Mouse (Mus musculus) layer of hippocampus, postnatal 14 days (tissue): ENCODE data around the gene Ogfod1. TPM values are rescaled to one million over a fixed set of nuclear protein-coding genes. Genes with fewer than 3 reads are reported as not detected.

Experiments
- DNase-seq, 2 experiments: peaks; one replicate each; pipeline ENCODE4 v3.0.0; 2021 to 2022; ENCODE audit warnings: low spot score in 2 of 2, mixed read lengths in 1 of 2
- total RNA-seq, 2 experiments: library from RNA; stranded (reverse); gene quantifications; 2 replicates each; pipeline ENCODE4 v1.2.3; 2021

Ogfod1 gene
- total RNA-seq, 2 experiments from 2014 or later: 66.5 to 67.4 TPM

DNA sequence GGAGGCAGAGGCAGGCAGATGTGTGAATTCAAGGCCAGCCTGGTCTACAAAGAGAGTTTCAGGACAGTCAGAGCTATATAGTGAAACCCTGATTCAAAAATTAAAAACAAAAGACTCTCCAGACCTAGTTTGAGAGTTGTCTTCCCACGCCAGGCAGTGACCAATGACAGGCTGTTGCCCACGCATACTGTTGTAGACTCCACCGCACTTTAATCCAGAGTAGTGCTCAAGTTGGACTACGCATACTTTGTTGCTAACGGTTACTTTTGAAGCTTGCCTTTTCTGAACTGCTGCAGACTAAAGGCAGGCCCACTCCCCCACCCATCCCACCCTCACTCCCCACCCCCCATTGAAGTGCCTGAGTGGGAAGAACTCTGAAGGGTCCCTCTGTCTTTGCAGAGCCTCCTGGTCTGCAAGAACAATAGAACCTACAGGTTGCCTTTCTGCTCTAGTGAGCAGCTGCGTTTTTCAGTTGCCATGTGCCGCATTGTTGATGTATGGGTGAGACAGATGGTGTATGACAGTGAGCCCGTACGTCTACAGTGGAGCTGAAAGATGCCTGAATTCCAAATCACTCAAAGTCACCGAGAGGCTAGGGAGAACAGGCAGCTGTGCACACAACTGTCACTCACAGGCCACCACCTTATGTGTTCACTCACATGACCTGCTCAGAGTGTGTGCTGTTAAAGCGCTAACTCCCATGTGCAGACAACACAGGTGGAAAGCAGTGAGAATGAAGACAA lies 29.3 kb downstream of the Ogfod1 start:
- DNase-seq: peak; percentile 51 to 74

DNA sequence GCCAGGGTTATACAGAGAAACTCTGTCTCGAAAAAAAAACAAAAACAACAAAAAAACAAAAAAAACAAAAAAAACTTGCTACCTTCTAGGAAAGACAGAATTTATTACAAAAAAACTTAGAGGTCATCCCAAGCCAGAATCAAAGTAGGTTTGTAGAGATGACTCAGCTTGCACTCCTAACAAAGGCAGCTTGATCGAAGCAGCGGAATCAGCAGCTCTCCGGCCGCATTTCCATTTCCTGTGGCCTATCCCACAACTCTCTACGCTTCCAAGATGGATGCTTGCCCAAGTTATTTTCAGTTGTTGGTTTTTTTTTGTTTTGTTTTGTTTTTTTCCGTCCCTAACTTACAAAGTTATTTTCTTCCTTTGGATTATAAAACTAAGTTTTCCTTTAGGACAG lies 31.8 kb downstream of the Ogfod1 start:
- DNase-seq: no peak

DNA sequence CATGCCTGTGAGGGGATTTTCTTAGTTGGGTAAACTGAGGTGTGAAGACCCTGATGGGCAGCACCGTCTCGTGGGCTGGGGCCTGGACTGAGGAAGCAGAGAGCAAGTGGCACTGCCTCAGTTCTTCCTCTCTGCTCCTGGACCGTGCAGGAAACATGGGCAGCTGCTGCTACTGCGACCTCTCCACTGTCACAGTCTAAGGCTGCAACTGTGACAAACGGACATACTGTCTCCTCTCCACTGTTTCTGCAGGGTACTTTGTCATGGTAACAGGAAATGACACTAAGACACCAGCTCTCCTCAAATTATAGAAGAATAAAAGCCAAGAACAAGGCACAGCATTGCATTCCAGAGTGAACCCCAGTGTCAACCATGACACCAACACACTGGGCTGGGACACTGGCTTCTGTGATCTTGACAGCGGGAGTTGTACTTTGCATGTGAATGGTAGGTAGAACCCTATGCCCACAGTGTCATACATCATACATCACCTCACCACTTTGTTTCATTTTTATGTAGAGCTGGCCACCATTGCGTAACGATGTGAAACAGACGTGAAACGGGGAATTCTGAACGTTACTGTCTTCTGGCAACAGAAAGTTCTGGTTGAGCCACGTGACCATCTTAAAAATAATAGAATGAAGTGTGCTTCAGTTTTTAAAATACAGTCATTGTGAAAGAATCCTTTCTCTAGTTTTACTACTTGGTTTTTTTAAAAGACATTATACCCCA lies 39.6 kb downstream of the Ogfod1 start:
- no peak for DNase-seq

DNA sequence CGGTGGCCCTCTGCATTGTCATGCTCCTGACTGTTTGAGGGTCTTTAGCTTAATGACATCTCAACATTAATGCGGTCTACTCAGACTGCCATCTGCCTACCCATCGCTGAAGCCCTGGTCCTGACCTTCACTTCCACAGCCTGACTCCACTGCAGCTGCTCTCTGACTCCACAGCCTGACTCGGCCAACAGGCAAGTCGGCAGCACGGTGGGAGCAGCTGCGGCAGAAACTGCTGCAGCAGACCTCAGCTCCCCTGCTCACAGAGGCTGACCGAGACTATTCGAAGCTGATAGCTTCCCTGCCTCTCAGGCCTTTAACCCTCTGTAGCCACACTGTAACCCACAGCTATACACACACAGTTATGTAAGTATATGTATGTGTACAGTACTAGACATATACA lies 51.0 kb downstream of the Ogfod1 start:
- no peak for DNase-seq

DNA sequence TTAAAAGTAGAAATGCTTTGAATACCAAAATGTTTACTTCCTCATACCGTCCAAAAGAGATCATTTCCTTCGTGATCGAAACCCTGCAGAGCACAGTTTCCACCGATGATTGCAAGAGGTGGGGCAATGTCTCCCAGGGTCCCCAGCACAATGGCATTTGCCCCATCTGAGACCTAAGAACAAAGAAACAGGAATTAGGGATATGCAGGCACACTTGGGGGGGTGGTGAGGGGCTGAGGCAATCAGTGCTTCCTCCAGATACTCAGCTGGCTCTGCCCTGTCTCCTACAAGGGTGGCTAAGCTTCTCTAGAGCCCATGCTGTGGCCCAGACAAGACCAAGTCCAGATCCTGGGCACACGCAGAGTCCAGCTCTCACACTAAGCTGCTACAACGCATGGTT lies 52.7 kb downstream of the Ogfod1 start:
- no peak for DNase-seq

DNA sequence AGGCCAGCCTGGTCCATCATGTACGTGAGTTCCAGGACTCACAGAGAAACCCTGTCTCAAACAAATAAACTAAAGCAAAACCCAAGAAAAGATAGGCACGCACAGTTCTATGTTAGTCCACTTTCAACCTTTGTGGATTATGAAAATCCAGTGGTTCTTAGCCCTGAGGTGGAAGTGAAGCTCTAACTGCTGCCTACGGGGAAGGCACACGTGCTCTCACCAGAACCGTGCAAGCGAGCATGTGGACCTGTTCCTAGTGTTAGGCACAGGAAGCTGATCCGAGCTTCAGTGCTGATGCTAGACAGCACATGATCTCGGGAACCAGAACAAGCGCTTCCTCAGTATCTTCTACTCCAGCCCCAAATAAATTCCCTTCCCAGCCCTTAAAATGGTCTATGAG lies 55.9 kb downstream of the Ogfod1 start:
- no peak for DNase-seq

DNA sequence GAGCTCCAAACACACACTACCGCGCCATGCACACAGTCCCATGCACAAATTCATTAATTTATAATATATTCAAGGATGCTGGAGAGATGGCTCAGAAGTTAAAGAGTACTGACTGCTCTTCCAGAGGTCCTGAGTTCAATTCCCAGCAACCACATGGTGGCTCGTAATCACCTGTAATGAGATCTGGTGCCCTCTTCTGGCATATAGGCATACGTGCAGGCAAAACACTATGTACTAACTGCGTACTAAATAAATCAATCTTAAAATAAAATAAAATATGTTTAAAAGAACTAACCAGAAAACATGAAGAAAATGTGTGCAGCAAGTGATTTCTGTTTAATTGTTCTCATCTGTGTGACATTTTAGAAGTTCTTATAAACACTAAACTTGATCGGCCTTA lies 57.3 kb downstream of the Ogfod1 start:
- DNase-seq: no peak

DNA sequence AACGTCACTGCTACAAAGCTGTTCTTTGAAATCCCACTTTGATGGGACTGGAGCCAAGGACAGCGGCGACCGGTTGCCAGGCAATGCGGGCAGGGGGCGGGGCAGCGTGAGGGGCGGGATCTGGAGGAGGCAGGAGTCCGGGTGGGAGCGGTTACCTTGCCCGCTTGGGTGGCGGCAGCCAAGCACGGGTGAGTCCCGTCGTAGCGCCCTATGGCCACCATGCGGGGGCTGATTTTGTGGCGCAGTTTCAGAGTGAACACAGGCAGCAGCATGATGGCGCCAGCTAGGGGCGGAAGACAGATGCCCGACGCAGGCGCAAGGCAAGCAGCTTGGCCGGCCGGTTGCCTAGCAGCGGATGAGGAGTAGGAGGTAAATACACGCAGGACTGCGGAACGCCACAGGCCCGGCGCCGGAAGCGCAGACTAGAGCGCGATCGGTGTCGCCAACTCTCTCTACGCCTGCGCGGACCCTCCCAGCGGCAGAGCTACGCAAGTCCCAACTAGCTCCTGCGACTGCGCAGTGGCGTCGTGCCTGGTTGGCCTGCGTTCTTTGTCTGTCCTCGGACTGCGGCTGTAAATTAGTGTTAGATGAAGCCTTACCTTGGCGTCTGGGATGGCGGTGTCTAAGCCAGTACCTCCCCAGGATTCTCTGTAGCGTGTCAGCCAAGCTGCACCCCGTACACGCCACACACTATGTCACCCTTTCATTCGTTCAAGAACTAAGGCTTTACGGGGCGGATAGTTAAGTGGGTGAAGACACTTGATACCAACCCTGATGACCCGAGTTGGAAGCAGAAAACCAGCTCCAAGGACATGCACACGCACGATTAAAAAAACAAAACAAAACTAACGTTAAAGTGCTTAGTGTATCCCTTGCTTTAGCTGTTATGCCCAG lies 61.3 kb downstream of the Ogfod1 start, which contains the start of gene Bbs2:
Bbs2 (minus strand) TSS at position 848 of the 894 bp plus-strand sequence.
- peak; percentile 99 for DNase-seq

DNA sequence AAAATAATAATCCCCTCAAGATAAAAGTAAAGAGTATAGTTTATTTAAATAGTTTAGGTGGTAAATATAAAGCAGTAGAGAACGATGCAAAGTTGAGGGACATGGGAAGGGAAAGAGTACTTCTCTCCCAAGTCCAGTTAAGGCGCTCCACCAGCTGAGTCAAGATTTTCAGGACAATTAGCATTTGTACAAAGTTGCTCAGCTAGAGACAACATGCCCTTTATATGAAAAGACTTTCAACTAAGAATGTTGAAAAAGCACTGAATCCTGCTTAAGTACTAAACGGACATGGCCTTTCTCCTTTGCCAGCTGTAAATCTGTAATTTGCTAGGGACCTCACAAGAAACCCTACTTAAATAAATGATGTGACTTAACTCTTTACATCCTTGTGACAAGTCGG lies 62.0 kb downstream of the Ogfod1 start:
- DNase-seq: no peak

DNA sequence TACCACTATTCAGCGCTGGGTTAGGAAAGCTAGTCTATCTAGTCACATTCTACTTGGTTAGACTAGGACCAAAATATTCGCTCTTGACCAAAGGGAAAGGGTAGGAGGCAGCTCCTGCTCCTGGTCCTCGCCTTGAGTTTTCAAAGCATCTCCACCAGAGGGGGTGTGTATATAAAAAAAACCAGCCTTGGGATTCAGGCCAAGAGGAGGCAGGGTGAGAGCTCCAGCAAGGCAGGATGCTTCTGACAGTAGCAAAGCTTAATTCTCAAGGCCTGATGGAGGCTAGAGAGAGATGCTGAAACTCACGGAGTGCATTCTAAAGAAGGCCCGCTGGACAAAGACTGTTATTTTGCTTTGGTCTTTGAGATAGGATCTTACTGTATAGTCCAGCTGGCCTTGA lies 67.1 kb downstream of the Ogfod1 start:
- DNase-seq: peak in 1 of 2 experiments; percentile 63

DNA sequence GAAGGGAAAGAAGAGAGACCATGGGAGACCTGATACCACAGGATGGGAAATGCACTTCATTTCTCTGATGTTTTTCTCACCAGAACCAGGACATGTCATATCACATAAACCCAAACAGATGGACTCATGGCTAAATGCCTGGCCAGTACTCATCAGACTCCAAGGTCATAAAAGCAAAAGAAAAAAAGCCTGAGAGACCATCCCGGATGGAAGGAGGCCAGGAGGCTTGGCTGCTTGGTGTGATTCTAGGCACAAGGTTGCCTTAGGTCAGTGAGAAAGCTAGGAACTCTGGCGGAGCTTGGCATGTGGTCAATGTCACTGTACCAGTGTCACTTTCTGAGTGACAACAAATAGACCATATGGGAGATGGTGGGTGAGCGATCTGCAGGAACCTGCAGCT lies 70.9 kb downstream of the Ogfod1 start:
- no peak for DNase-seq

DNA sequence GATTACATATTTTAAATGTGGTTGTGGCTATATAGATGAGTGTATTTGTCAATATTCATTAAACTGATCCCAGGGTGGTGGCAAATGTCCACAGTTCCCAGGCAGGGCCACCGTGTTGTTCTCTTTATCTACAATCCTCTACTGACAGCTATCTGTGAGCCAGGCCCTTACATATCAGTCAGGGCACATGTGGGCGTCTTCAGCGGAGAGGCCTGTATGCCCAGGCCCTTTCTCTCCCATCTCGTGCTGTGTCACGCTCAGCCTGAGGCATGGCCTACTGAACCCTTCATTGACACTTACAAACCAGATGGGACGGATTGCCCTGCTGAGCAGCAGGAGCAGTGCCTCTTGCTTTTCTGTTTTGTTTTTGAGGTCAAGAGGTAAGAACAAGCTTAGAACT lies 72.4 kb downstream of the Ogfod1 start:
- DNase-seq: no peak

DNA sequence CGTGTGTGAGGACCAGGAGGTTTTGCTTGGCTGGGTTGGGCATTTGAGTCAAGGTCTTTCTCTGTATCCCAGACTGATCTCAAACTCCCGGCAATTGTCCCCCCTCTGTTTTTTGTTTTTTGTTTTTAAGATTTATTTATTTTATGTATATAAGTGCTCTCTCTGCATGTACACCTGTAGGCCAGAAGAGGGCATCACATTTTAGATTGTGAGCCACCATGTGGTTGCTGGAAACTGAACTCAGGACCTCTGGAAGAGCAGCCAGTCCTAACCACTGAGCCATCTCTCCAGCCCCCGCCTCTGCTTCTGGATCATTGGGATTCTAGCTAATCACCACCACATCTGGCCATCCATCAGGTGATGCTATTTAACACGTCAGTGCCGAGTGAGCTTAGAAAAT lies 72.8 kb downstream of the Ogfod1 start:
- DNase-seq: no peak

DNA sequence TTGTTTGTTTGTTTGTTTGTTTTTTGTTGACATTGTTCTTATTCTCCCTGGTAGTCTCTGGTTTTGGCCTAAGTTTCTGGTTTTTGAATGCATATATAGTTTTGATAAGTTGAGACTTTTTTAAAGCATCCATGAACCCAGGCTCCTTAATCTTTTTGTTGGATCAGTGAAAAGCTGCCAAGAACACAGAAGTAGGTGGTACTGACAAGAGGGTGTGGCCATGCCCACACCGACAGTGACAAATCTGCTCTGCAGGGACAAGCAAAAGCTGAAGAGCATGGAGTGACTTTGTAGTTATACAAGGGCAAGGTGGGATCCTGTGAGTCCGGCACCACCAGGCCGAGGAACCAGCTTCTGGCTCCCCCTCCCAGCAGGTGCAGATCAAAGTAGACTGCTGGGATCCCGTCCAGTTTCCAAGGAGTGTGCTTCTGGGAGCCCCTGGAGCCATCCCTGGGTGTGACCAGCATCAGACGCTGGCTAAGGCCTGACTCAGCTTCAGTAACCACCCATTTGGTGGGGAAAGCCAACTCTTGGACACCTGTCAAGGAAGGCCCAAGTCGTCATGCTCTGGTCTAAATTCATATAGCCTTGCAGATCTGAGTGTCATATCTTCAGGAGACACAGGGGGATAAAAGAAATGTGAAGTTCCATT lies 73.7 kb downstream of the Ogfod1 start:
- DNase-seq: no peak

DNA sequence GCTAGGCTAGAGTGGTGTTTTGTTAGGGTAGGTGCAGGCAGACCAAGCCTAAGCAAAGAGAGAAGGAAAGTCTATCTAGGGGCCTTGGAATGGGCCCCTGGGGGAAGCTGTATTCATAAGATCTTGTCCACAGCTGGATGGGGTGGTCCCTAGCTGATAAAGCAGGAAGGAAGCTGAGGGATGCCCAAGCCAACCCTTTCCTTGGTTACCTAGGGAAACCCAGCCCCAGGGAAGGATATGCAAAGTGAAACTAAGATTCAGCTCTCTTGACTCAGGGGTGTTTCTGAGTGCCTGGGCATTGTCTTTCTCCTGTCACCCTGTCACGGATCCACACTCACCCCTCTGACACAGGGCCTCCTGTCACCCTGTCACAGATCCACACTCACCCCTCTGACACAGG lies 76.4 kb downstream of the Ogfod1 start:
- DNase-seq: no peak

DNA sequence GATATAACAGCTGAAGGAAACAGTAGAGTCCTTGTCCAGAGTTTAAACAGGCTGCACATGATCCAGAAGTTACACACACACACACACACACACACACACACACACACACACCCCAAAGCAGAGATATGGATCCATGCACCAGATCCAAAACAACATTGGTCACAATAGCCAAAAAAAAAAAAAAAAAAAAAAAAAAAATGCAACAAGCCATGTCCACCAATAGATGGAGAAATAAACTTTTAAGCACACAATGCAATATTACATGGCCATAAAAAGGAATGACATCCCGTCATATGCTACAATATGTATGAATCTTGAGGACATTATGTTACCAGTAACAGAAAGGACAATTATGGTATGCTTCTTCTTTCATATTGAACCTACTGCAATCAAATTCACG lies 77.0 kb downstream of the Ogfod1 start:
- no peak for DNase-seq

Other genes starting within 250 kb of the Ogfod1 start
- gene Gnao1, start 227.2 kb upstream of the Ogfod1 start, total RNA-seq: 100 to 1,000 TPM; 795 to 812 TPM
- gene Amfr, start 24.4 kb upstream of the Ogfod1 start, total RNA-seq: 100 to 1,000 TPM; 131 to 135 TPM
- 10 to 100 TPM; 53.1 to 54.0 TPM for gene Nudt21, start 167 bp upstream of the Ogfod1 start, total RNA-seq
- gene Bbs2, start 61.7 kb downstream of the Ogfod1 start, total RNA-seq: 10 to 100 TPM; 17.7 to 19.6 TPM
- gene Mt4, start 100.0 kb downstream of the Ogfod1 start, total RNA-seq: not detected
- gene Mt3, start 115.4 kb downstream of the Ogfod1 start, total RNA-seq: 1,000 to 10,000 TPM; 1,034 to 1,120 TPM
- 100 to 1,000 TPM; 467 to 654 TPM for gene Mt2, start 135.5 kb downstream of the Ogfod1 start, total RNA-seq
- 100 to 1,000 TPM; 472 to 625 TPM for gene Mt1, start 141.9 kb downstream of the Ogfod1 start, total RNA-seq
- 10 to 100 TPM; 54.8 to 56.1 TPM for gene Nup93, start 177.4 kb downstream of the Ogfod1 start, total RNA-seq